Mouse (Mus musculus): ENCODE measurements at regions not wholly inside any gene's neighbourhood (a gene's known extent, or its start where the extent isn't known, plus 50 kb on each side); places are given as distances from the start of the nearest gene placed in this dataset.
A peak's percentile ranks its signal among the peaks of the same experiment; 100 is the strongest.

DNA sequence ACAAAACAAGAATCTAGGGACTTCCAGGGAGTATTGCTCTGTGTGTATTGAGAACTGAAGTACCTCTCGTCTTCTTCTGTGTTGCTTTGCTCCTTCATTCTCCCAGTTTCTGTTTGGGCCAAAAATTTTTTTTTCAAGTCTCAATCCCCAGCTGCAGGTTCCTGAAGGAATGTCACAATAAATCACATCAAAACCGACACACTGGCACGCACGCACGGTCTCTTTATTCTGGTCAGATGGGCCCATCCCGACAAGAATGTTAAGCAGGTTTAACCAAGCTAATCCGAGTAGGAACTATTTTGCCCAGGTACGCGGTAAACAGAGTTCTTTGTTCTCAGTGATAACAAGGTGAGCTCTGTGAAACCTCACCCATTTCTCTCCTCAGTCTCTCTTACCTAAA is 118.3 kb upstream of the Lef1 start:
- Histone ChIP-seq H3K4me1 (ENCODE audit: control insufficient read depth, insufficient read depth) (no peaks in the 10 kb centered on the region), H3K9ac (replicated peaks; ENCODE audit: low read depth, low read length) (no peak overlapping the region), H3K27me3 (ENCODE audit: control insufficient read depth, insufficient read depth, low read length) (no peaks in the 10 kb centered on the region), H3K36me3 (replicated peaks; ENCODE audit: control insufficient read depth, insufficient read depth, low read length) (no peaks in the 10 kb centered on the region), H3K4me3 (ENCODE audit: low read depth, low read length) (no peak overlapping the region), H3K9me3 (replicated peaks; ENCODE audit: control insufficient read depth, low read length) (no peaks in the 10 kb centered on the region), H3K4me2 (ENCODE audit: low read depth, low read length) (no peak overlapping the region), H3K27ac (ENCODE audit: low read depth) (no peak overlapping the region)
- ATAC-seq (ENCODE audit: insufficient read depth, low read depth) (no peak), DNase-seq (ENCODE audit: low spot score) (no peak)
- no peak for TF ChIP-seq EP300 (IDR thresholded peaks at IDR 0.05; ENCODE audit: low read depth)
- TF ChIP-seq CTCF (IDR thresholded peaks at IDR 0.05; ENCODE audit: low read depth): no peak
- 80% methylated on average over 9 of the region's 9 CpGs for WGBS

DNA sequence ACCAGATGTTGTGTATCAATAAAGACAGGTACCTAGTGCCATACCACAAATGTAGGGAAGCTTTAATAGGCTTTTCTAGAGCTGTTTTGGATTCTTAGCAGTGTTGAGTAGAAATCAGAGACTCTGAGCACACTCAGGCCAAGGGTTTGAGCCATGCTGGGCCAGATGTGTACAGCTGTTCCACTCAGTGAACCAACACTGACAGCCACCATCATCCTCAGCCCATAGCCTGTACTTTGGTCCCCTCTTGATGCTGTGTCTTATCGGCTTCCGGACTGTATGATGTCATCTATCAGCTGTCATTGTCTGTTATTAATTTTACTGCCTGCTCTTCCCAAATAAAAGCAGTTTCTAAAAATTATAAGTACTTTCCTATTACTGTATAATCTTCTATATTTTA is 123.6 kb upstream of the Lef1 start:
- no peak for TF ChIP-seq CTCF (IDR thresholded peaks at IDR 0.05; ENCODE audit: low read depth)
- TF ChIP-seq EP300 (IDR thresholded peaks at IDR 0.05; ENCODE audit: low read depth): no peak
- no peak overlapping the region for H3K4me3 ChIP-seq (ENCODE audit: low read depth, low read length)
- DNase-seq (ENCODE audit: low spot score) (no peak), ATAC-seq (ENCODE audit: insufficient read depth, low read depth) (no peak)
- H3K9ac ChIP-seq (replicated peaks; ENCODE audit: low read depth, low read length): no peak overlapping the region
- H3K36me3 ChIP-seq (replicated peaks; ENCODE audit: control insufficient read depth, insufficient read depth, low read length): no peaks in the 10 kb centered on the region
- H3K27ac ChIP-seq (ENCODE audit: low read depth): no peak overlapping the region
- no peak overlapping the region for H3K4me2 ChIP-seq (ENCODE audit: low read depth, low read length)
- no peaks in the 10 kb centered on the region for H3K4me1 ChIP-seq (ENCODE audit: control insufficient read depth, insufficient read depth)
- no peaks in the 10 kb centered on the region for H3K9me3 ChIP-seq (replicated peaks; ENCODE audit: control insufficient read depth, low read length)
- 64% methylated on average over 2 of the region's 2 CpGs for WGBS
- no peaks in the 10 kb centered on the region for H3K27me3 ChIP-seq (ENCODE audit: control insufficient read depth, insufficient read depth, low read length)

DNA sequence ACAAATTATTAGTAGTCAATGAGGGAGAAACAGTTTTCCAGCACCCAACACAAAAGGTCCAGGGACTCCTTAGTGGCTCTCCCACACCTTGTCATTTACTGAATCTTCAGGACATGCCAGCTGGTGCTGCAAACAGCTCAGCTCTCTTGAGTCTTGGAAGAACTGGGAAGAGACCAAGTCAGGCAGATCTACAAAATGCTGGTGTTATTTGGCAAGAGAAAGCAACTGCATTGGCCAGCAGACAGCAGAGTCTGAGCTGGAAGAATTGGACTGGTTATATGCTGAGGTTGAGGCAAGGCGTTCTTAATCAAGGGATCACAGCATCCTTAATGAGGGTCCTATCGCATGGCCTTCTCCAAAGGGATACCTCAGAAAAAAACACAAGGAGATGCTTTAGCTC is 124.2 kb upstream of the Lef1 start:
- Histone ChIP-seq H3K4me3 (ENCODE audit: low read depth, low read length) (no peak overlapping the region), H3K4me2 (ENCODE audit: low read depth, low read length) (no peak overlapping the region), H3K36me3 (replicated peaks; ENCODE audit: control insufficient read depth, insufficient read depth, low read length) (no peaks in the 10 kb centered on the region), H3K4me1 (ENCODE audit: control insufficient read depth, insufficient read depth) (no peaks in the 10 kb centered on the region), H3K9me3 (replicated peaks; ENCODE audit: control insufficient read depth, low read length) (no peaks in the 10 kb centered on the region), H3K27me3 (ENCODE audit: control insufficient read depth, insufficient read depth, low read length) (no peaks in the 10 kb centered on the region), H3K9ac (replicated peaks; ENCODE audit: low read depth, low read length) (no peak overlapping the region), H3K27ac (ENCODE audit: low read depth) (no peak overlapping the region)
- WGBS: 88% methylated on average over 2 of the region's 2 CpGs
- DNase-seq (ENCODE audit: low spot score) (no peak), ATAC-seq (ENCODE audit: insufficient read depth, low read depth) (no peak)
- TF ChIP-seq EP300 (IDR thresholded peaks at IDR 0.05; ENCODE audit: low read depth): no peak
- no peak for TF ChIP-seq CTCF (IDR thresholded peaks at IDR 0.05; ENCODE audit: low read depth)

DNA sequence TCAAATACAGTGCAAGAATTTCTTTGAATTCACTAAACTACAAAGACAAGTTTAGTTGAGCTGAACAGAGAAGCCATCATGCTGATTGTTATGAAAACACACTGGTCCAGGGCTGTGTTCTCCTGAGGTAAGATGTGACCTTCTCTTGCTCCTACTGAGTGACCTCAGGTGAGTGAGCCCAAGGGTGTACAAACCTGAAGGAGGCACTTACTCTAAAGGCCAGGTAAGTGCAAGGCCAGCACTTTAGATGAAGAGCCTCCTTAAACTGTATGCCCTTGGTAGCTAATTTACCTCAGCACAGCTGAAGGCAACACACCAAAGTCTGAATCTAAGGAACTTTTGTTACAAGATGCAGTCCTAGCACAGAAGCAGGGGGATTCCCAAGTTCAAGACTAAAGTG is 128.7 kb upstream of the Lef1 start:
- Histone ChIP-seq H3K27ac (ENCODE audit: low read depth) (no peak overlapping the region), H3K27me3 (ENCODE audit: control insufficient read depth, insufficient read depth, low read length) (no peaks in the 10 kb centered on the region), H3K9me3 (replicated peaks; ENCODE audit: control insufficient read depth, low read length) (no peaks in the 10 kb centered on the region), H3K9ac (replicated peaks; ENCODE audit: low read depth, low read length) (no peak overlapping the region), H3K36me3 (replicated peaks; ENCODE audit: control insufficient read depth, insufficient read depth, low read length) (no peaks in the 10 kb centered on the region), H3K4me1 (ENCODE audit: control insufficient read depth, insufficient read depth) (peaks cover 8% of the 10 kb centered on the region), H3K4me2 (ENCODE audit: low read depth, low read length) (no peak overlapping the region), H3K4me3 (ENCODE audit: low read depth, low read length) (no peak overlapping the region)
- TF ChIP-seq EP300 (IDR thresholded peaks at IDR 0.05; ENCODE audit: low read depth): no peak
- no peak for TF ChIP-seq CTCF (IDR thresholded peaks at IDR 0.05; ENCODE audit: low read depth)
- DNase-seq (ENCODE audit: low spot score): no peak
- no peak for ATAC-seq (ENCODE audit: insufficient read depth, low read depth)

DNA sequence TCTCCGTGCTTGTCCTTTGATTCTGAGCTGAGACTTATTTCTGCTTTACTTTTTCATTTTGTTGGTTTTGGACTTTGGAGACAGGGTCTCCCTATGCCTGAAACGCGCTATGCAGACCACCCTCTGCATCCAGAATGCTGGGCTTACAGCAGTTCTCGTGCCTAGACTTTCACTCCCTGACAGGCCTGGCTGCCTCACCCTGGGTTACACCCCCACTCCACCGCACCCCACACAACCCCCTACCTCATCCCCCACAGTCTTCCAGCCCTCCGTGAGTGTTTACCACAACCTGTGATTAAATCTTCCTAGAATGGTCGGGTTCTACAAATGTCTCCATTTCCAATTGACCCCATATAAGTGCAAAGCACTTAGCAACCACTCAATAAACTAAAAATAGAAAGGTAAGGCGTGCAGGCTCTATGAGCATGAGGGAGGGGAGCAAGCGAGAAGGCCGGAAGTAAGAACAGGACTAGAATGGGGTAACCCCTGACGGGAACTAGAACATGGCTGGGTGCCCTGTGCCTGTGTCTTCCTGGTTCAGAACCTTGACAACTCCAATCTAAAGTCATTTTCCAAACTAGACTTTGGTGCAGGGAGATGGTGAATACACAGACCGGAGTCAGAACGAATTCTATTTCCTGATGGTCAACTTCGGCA is 131.2 kb upstream of the Lef1 start:
- Histone ChIP-seq H3K9me3 (replicated peaks; ENCODE audit: control insufficient read depth, low read length) (no peaks in the 10 kb centered on the region), H3K9ac (replicated peaks; ENCODE audit: low read depth, low read length) (no peak overlapping the region), H3K27ac (ENCODE audit: low read depth) (no peak overlapping the region; the same call in 1 of the 2 replicates), H3K36me3 (replicated peaks; ENCODE audit: control insufficient read depth, insufficient read depth, low read length) (no peaks in the 10 kb centered on the region), H3K4me1 (ENCODE audit: control insufficient read depth, insufficient read depth) (peaks cover 8% of the 10 kb centered on the region), H3K27me3 (ENCODE audit: control insufficient read depth, insufficient read depth, low read length) (no peaks in the 10 kb centered on the region), H3K4me2 (ENCODE audit: low read depth, low read length) (peak overlapping the region; percentile 37), H3K4me3 (ENCODE audit: low read depth, low read length) (no peak overlapping the region)
- DNase-seq (ENCODE audit: low spot score): peak; percentile 18
- no peak for ATAC-seq (ENCODE audit: insufficient read depth, low read depth)
- TF ChIP-seq EP300 (IDR thresholded peaks at IDR 0.05; ENCODE audit: low read depth) (no peak), CTCF (IDR thresholded peaks at IDR 0.05; ENCODE audit: low read depth) (no peak)
- WGBS: 42% methylated on average over 14 of the region's 14 CpGs
